Mouse (Mus musculus) forebrain, embryonic 14.5 days (tissue): ENCODE measurements around the gene Podxl2. TPM values are rescaled to one million over a fixed set of nuclear protein-coding genes. Genes with fewer than 3 reads are reported as not detected.
A peak's percentile ranks its signal among the peaks of the same experiment; 100 is the strongest.

Experiments used
- ATAC-seq: fragments of 200-750 bp; cut with Nextera tagmentation; 2 replicates; pipeline ENCODE4 v1.8.0; 2017; ENCODE audit warnings: mild to moderate bottlenecking, moderate library complexity
- DNase-seq: peaks from one replicate; pipeline ENCODE4 v3.0.0-alpha.2; 2015; ENCODE audit warnings: low spot score
- H3K27ac ChIP-seq: fragments of 300-500 bp; sonication (generic); 2 replicates; pipeline ENCODE4 v1.5.1; 2014; ENCODE audit warnings: low read depth, mild to moderate bottlenecking, control low read depth, low read length, moderate library complexity
- H3K27me3 ChIP-seq: fragments of 300-500 bp; sonication (generic); replicated peaks from 2 replicates; pipeline ENCODE4 v1.6.1; 2014; ENCODE audit warnings: low read length, control low read depth, mixed read lengths; ENCODE audit not compliant: control insufficient read depth, insufficient read depth
- H3K36me3 ChIP-seq: fragments of 300-500 bp; sonication (generic); 2 replicates; pipeline ENCODE4 v1.6.1; 2014; ENCODE audit warnings: low read length, control low read depth; ENCODE audit not compliant: control insufficient read depth, insufficient read depth
- H3K4me1 ChIP-seq: fragments of 300-500 bp; sonication (generic); 2 replicates; pipeline ENCODE4 v1.6.1; 2014; ENCODE audit warnings: antibody characterized with exemption, low read length, control low read depth; ENCODE audit not compliant: control insufficient read depth, insufficient read depth
- H3K4me2 ChIP-seq: fragments of 300-500 bp; sonication (generic); 2 replicates; pipeline ENCODE4 v1.6.1; 2014; ENCODE audit warnings: mild to moderate bottlenecking, control low read depth, low read length
- H3K4me3 ChIP-seq: fragments of 300-500 bp; sonication (generic); 2 replicates; pipeline ENCODE4 v1.5.1; 2014; ENCODE audit warnings: low read depth, low read length, control low read depth
- H3K9ac ChIP-seq: fragments of 300-500 bp; sonication (generic); 2 replicates; pipeline ENCODE4 v1.6.1; 2014; ENCODE audit warnings: mild to moderate bottlenecking, low read length, control low read depth, moderate library complexity
- H3K9me3 ChIP-seq: fragments of 300-500 bp; sonication (generic); replicated peaks from 2 replicates; pipeline ENCODE4 v1.6.1; 2016; ENCODE audit warnings: low read length, control low read depth, mixed read lengths; ENCODE audit not compliant: control insufficient read depth
- WGBS: fragments of 180-500 bp; shearing (Covaris S2); extraction: QIAGEN DNeasy Blood & Tissue Kit; methylation state at CpG from one replicate; pipeline ENCODE4 v1.1.7; 2014; 5-methylcytosine and 5-hydroxymethylcytosine counted together
- polyA plus RNA-seq: library from polyadenylated mRNA; unstranded; fragments of >200 nt; fragmentation: Nextera tagmentation; extraction: Ambion mirVana; gene quantifications from 2 replicates; pipeline ENCODE4 v1.2.1, GENCODE M21; 2014

Gene Podxl2
- polyA plus RNA-seq, 1 experiment from 2014 or later, result 334 TPM

DNA sequence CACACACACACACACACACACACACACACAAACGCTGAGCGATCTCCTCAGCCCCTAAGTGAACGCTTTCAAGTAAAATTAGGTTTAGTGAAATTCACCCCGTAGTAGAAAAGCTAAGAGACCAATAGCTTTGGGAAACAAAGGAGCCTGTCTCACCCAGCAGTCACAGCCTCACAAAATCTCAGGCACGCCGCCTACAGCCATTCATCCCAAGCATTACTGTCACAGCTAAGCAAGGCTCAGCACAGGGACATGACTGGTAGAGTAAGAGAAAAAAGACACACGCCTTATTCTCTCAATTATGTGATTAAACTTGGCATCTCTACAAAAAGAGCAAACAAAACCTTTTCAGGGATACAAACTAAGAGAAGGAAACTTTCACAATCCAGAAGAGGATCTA is 6.5 kb upstream of the Podxl2 start:
- WGBS, result 46% methylated on average over 7 of the region's 7 CpGs
- peak; percentile 55; the same call in 1 of the 2 replicates for ATAC-seq
- peaks cover 36% of the 10 kb centered on the region for H3K36me3 ChIP-seq

DNA sequence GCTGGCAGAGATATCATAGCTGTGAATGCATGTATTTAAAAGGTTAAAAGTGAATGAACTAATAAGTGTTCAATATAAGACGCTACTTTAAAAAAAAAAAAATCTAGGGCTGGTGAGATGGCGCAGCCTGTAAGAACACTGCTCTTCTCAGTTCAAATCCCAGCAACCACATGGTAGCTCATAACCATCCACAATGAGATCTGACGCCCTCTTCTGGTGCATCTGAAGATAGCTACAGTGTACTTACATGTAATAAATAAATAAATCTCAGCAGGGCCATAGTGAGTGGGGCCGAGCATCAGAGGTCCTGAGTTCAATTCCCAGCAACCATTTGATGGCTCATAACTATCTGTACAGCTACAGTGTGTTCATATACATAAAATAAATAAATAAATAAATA is 4.6 kb upstream of the Podxl2 start:
- no peak overlapping the region for H3K4me3 ChIP-seq
- 66% methylated on average over 4 of the region's 4 CpGs for WGBS
- ATAC-seq (no peak), DNase-seq (no peak)
- H3K4me1 ChIP-seq, result 0 out of 2 replicates have a peak, but pooled peaks cover 2% of the 10 kb centered on the region
- H3K9ac ChIP-seq, result no peak overlapping the region
- H3K27ac ChIP-seq, result no peak overlapping the region
- H3K27me3 ChIP-seq, result no peaks in the 10 kb centered on the region
- peaks cover 21% of the 10 kb centered on the region for H3K36me3 ChIP-seq
- no peaks in the 10 kb centered on the region for H3K9me3 ChIP-seq
- no peak overlapping the region for H3K4me2 ChIP-seq

More for the DNA sequence above, 6.5 kb upstream of the Podxl2 start:
- H3K27ac ChIP-seq, result peak overlapping the region; percentile 53; the same call in 1 of the 2 replicates
- no peak overlapping the region; the same call in 1 of the 2 replicates for H3K9ac ChIP-seq
- H3K4me3 ChIP-seq, result no peak overlapping the region
- H3K27me3 ChIP-seq, result no peaks in the 10 kb centered on the region
- H3K4me1 ChIP-seq, result 0 out of 2 replicates have a peak, but pooled peaks cover 2% of the 10 kb centered on the region
- DNase-seq, result peak; percentile 67
- no peak overlapping the region for H3K4me2 ChIP-seq
- H3K9me3 ChIP-seq, result no peaks in the 10 kb centered on the region

DNA sequence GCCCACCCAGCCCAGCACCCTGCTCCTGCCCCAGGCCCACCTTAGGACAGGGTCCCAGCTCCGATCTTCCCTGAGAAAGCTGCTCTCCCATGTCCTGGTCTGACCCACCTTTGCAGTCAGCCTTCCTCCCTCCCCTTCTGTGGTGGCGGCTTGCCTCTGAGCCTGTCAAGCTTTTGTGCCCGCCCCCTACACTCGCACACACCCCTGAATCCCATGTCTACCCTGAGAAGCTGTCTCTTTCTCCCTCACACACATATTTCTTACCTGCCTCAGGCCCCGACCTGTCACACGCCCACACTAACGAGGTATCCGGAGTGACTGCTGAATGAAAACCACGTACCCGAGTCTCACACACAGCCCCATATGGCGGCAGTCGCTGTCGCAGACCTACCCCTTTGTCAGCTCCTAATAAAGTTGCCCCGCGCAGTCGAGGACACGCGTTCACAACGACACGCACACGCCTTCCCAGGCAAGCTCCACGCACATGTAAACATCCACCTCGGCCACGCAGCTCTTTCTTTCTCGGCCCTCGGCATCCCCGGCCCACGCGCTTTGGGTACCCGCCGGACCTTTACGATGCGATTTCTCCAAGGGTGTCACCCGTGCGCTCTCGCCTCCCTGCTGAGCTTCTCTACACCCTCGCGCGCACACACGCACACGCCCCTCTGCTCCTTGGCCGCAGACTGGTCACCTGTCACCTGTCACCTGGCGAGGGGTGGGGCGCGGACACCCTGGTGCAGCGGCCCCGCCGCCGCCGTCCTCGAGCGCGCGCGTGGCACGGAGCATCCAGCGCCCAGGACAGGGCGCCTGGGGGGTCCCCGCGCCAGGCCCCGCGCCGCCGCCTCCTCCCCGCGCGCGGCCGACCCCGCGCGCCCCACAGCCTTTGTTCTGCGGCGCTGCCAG is 628 bp downstream of the Podxl2 start:
- Histone ChIP-seq H3K4me3 (peak overlapping the region; percentile 95), H3K4me2 (peak overlapping the region; percentile 67), H3K36me3 (peaks cover 6% of the 10 kb centered on the region; the same call in 1 of the 2 replicates), H3K9ac (peak overlapping the region; percentile 98), H3K9me3 (no peaks in the 10 kb centered on the region), H3K27me3 (no peaks in the 10 kb centered on the region), H3K4me1 (peaks cover 34% of the 10 kb centered on the region), H3K27ac (peak overlapping the region; percentile 94)
- ATAC-seq, result peak; percentile 55
- WGBS, result 1% methylated on average over 63 of the region's 74 CpGs
- peak; percentile 74 for DNase-seq

GRCm38 (mm10) chr6:88872811-88873210 is 2.0 kb downstream of the Podxl2 start:
- H3K27ac ChIP-seq, result peak overlapping the region; percentile 94
- H3K36me3 ChIP-seq, result peaks cover 15% of the 10 kb centered on the region
- H3K4me2 ChIP-seq, result peak overlapping the region; percentile 67
- DNase-seq, result peak; percentile 74
- H3K27me3 ChIP-seq, result no peaks in the 10 kb centered on the region
- peak overlapping the region; percentile 95 for H3K4me3 ChIP-seq
- H3K9ac ChIP-seq, result peak overlapping the region; percentile 98
- peaks cover 34% of the 10 kb centered on the region for H3K4me1 ChIP-seq
- 22% methylated on average over 6 of the region's 7 CpGs for WGBS
- no peaks in the 10 kb centered on the region for H3K9me3 ChIP-seq
- peak; percentile 61 for ATAC-seq

DNA sequence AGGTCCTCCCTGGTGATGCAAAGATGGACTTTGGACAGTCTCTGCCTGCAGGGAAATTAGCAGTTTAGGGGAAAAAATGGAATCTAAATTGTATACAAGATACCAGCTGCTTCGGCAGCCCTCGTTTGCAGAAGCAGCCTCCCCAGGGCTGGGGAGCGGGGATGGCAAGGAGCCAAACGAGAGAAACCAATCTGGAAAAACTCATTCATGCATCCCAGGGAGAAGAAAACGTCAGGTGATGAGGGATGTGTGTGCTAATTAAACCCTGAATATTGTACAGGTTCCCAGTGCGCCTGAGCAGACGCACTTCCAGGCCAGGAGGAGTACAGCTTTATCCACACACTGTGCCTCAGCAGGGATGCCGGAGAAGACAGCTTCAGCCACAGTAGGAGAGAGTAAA is 3.3 kb downstream of the Podxl2 start:
- H3K9me3 ChIP-seq, result no peaks in the 10 kb centered on the region
- 10% methylated on average over 8 of the region's 8 CpGs for WGBS
- H3K4me1 ChIP-seq, result peaks cover 34% of the 10 kb centered on the region
- peak overlapping the region; percentile 67 for H3K4me2 ChIP-seq
- DNase-seq, result peak; percentile 91
- H3K36me3 ChIP-seq, result peaks cover 16% of the 10 kb centered on the region
- H3K4me3 ChIP-seq, result peak overlapping the region; percentile 95
- H3K27ac ChIP-seq, result peak overlapping the region; percentile 94
- peak overlapping the region; percentile 98; the same call in 1 of the 2 replicates for H3K9ac ChIP-seq
- H3K27me3 ChIP-seq, result no peaks in the 10 kb centered on the region
- peak; percentile 30 for ATAC-seq

DNA sequence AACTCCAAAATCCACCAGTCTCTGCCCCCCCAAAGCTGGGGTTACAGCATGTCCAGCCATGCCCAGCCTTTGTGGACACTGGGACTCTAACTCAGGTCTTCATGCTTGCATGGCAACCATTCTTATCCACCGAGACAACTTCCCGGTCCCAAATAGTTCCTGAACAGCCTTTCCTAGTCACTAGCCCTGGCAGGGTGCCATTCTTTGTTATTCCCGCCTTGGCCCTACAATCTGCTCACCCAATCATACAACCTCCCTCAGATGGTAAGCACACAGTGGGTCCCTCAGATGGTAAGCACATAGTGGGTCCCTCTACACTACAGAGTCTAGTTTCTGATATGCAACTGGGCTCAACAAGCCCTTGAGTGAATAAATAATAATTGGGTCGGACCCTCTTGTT is 4.2 kb downstream of the Podxl2 start:
- DNase-seq (peak; percentile 49), ATAC-seq (no peak)
- peak overlapping the region; percentile 94; the same call in 1 of the 2 replicates for H3K27ac ChIP-seq
- H3K4me1 ChIP-seq, result peaks cover 34% of the 10 kb centered on the region
- no peak overlapping the region for H3K4me3 ChIP-seq
- H3K4me2 ChIP-seq, result no peak overlapping the region
- peaks cover 18% of the 10 kb centered on the region for H3K36me3 ChIP-seq
- H3K9ac ChIP-seq, result no peak overlapping the region
- H3K27me3 ChIP-seq, result no peaks in the 10 kb centered on the region
- H3K9me3 ChIP-seq, result no peaks in the 10 kb centered on the region
- 34% methylated on average over 4 of the region's 4 CpGs for WGBS

DNA sequence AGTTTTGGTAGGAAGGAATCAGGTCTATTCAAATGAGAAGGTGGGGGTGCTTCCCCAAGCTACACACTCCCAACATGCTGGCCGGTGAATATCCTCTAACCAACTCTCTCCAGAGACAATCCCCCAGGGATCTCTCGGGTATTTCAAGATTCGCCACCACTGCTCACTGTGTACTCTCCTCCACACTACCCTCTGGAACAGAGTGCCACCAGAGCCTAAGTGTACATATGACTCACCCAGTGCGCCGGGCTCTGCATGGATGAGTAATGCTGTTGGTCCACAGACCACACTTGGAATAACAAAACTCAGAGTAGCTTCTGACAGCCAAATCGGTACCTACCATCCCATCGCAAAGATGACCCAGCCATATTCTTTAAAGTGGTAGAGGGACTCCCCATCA is 5.4 kb downstream of the Podxl2 start:
- H3K4me2 ChIP-seq, result no peak overlapping the region
- H3K27me3 ChIP-seq, result no peaks in the 10 kb centered on the region
- H3K9me3 ChIP-seq, result no peaks in the 10 kb centered on the region
- H3K4me1 ChIP-seq, result peaks cover 34% of the 10 kb centered on the region
- no peak overlapping the region for H3K27ac ChIP-seq
- no peak for DNase-seq
- H3K9ac ChIP-seq, result no peak overlapping the region
- no peak for ATAC-seq
- no peak overlapping the region for H3K4me3 ChIP-seq
- peaks cover 28% of the 10 kb centered on the region for H3K36me3 ChIP-seq
- WGBS, result 92% methylated on average over 7 of the region's 7 CpGs

GRCm38 (mm10) chr6:88865704-88866103 is 9.1 kb downstream of the Podxl2 start:
- no peak overlapping the region for H3K9ac ChIP-seq
- 85% methylated on average over 7 of the region's 7 CpGs for WGBS
- peaks cover 61% of the 10 kb centered on the region for H3K36me3 ChIP-seq

GRCm38 (mm10) chr6:88860914-88861313 is 13.9 kb downstream of the Podxl2 start:
- peaks cover 93% of the 10 kb centered on the region for H3K36me3 ChIP-seq
- no peaks in the 10 kb centered on the region for H3K27me3 ChIP-seq
- no peaks in the 10 kb centered on the region for H3K9me3 ChIP-seq
- H3K4me3 ChIP-seq, result no peak overlapping the region
- DNase-seq (peak; percentile 63), ATAC-seq (no peak)
- no peaks in the 10 kb centered on the region for H3K4me1 ChIP-seq
- H3K27ac ChIP-seq, result no peak overlapping the region
- WGBS, result 22% methylated on average over 2 of the region's 2 CpGs
- no peak overlapping the region for H3K4me2 ChIP-seq
- H3K9ac ChIP-seq, result no peak overlapping the region

More at GRCm38 (mm10) chr6:88865704-88866103, 9.1 kb downstream of the Podxl2 start:
- Histone ChIP-seq H3K27me3 (no peaks in the 10 kb centered on the region), H3K4me3 (no peak overlapping the region), H3K27ac (no peak overlapping the region), H3K4me1 (peaks cover 9% of the 10 kb centered on the region), H3K9me3 (no peaks in the 10 kb centered on the region), H3K4me2 (no peak overlapping the region)
- no peak for DNase-seq
- no peak for ATAC-seq
